Mouse (Mus musculus): Measurements from ENCODE around the gene Trim27. TPM values are rescaled to one million over a fixed set of nuclear protein-coding genes. Genes with fewer than 3 reads are reported as not detected.
A peak's percentile ranks its signal among the peaks of the same experiment; 100 is the strongest.

Gene Trim27
- polyA plus RNA-seq, 1 experiment from 2014 or later = 36.7 TPM

DNA sequence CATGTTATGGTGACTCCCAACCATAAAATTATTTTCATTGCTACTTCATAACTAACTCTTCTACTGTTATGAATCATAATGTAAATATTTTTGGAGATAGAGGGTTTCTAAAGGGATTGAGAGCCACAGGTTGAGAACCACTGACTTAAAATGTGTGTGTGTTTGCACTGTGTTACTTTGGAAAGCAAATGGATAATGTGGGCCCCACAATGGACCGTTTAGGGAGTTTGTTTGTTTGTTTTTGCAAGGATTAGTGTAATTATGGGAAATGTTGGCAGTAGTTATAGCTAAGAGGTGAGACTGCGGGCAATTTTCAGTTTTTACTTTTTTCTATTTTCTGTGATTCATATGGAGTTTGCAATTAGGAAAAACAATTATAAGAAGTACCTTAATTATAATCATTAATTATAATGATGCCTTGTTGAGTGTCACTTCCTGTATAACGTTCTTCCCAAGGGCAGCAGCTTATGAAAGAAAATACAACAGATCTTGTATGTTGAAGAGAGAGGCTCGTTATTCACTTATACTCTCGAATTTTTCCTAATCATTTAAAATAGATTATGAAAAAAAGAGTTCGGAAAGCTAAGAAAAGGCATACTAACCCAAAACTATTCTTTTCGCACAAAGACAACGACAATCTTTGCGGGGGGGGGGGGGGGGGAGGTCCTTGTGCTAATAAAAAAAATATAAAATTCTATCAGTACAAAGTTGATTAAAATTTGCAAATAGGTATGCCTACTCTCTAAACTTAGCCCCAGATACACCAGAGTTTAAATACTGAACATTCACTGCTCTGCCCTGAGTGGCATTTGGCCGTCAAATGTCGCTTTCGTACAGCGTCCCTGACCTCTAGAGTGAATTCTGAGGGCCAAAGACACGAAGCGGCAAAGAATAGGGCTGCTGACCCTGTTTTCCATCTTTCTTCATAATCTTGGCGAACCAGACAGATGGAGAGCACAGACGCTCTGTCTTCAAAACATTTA, 20.1 kb downstream of the Trim27 start:
- Histone ChIP-seq H3K4me2 (ENCODE audit: low read depth, low read length) (peak overlapping the region; percentile 70), H3K9me3 (ENCODE audit: low read length) (no peaks in the 10 kb centered on the region; the same call in 1 of the 2 replicates), H3K27ac (ENCODE audit: low read depth) (peak overlapping the region; percentile 59), H3K27me3 (ENCODE audit: insufficient read depth, low read length) (no peaks in the 10 kb centered on the region), H3K9ac (replicated peaks) (peak overlapping the region; percentile 45; the same call in 1 of the 2 replicates), H3K4me1 (ENCODE audit: insufficient read depth) (no peaks in the 10 kb centered on the region), H3K4me3 (ENCODE audit: low read depth, low read length) (peak overlapping the region; percentile 64), H3K36me3 (replicated peaks; ENCODE audit: insufficient read depth, low read length) (peaks cover 4% of the 10 kb centered on the region; the same call in 1 of the 2 replicates)
- no peak for TF ChIP-seq CTCF (IDR thresholded peaks at IDR 0.05; ENCODE audit: low read depth)
- no peak for TF ChIP-seq EP300 (IDR thresholded peaks at IDR 0.05; ENCODE audit: low read depth)
- DNase-seq (no peak), ATAC-seq (peak; percentile 58)
- 5% methylated on average over 17 of the region's 17 CpGs for WGBS (ENCODE audit: insufficient replicate concordance)

DNA sequence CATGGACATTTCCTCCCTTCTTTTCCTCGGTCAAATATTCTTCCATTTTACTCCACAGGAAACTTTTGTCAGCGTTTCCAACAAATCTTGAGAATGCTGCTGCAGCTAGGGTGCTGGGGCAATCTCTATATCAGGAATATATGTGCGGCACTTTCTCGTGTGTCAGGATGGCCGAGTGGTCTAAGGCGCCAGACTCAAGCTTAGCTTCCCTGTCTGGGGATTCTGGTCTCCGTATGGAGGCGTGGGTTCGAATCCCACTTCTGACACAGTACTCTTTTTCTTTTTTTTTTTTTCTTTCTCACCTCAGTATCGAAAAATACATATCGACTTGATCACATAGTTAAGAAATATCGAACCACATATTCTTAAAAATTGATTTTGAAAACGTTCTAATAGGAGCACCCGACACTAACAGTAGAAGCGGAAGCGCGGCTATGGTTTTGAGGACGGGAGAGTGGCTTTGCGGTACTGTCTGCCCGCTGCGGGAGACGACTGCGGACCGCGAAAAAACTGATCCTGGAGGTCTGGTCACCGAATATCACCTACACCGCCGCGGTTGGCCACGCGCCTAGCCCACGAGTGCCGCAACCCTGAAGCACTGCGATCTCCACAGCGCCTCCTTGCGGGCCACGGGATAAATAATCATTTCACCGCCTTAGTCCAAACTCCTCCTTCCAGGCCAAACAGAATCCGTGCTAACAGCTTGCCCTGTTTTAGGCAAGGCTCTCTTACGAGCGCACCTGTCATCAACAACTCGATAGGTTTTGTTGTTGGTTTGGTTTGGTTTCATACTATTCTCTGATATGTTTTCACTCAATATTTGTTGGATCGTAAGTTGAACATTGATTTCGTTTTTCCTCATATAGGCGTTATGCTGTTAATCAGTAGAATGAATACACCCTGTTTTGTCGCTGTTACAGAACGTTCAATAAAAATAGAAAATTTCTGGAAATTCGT, 21.1 kb downstream of the Trim27 start:
- ATAC-seq (peak; percentile 95), DNase-seq (peak; percentile 93)
- Histone ChIP-seq H3K4me2 (ENCODE audit: low read depth, low read length) (peak overlapping the region; percentile 70), H3K4me3 (ENCODE audit: low read depth, low read length) (peak overlapping the region; percentile 64), H3K36me3 (replicated peaks; ENCODE audit: insufficient read depth, low read length) (no peaks in the 10 kb centered on the region), H3K9ac (replicated peaks) (peak overlapping the region; percentile 60), H3K27me3 (ENCODE audit: insufficient read depth, low read length) (no peaks in the 10 kb centered on the region), H3K27ac (ENCODE audit: low read depth) (peak overlapping the region; percentile 62), H3K4me1 (ENCODE audit: insufficient read depth) (no peaks in the 10 kb centered on the region), H3K9me3 (ENCODE audit: low read length) (no peaks in the 10 kb centered on the region; the same call in 1 of the 2 replicates)
- 4% methylated on average over 48 of the region's 48 CpGs for WGBS (ENCODE audit: insufficient replicate concordance)
- TF ChIP-seq CTCF (IDR thresholded peaks at IDR 0.05; ENCODE audit: low read depth) = peak; percentile 97
- no peak for TF ChIP-seq EP300 (IDR thresholded peaks at IDR 0.05; ENCODE audit: low read depth)

DNA sequence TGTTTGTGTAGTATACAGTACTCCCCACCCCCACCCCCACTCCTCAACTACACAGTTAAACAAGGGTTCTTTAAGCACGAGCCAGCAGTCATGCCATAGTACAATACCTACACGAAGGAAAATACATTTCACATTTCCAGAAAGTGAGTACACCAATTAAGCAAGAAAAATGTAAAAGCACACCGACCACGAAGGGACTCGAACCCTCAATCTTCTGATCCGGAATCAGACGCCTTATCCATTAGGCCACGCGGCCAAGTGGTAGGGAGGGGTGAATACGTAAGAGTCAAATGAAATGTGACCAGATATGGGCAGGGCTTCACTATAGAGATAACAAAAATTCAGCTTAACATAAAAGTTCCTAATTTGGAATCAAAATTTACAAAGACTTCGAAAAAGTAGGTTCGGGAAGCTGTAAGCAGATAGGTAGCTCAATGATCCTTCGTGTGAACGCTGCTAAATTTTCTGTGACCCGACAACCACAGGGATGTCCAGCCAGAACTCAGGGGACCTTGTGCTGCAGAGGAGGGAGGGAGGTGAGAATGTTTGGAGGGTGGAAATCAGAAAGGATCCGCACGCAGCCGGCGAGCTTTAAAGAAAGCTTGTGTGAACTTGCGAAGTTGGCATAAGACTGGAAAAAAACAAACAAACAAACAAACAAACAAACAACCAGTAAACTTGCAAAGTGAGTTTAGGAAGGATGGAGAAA, 36.2 kb downstream of the Trim27 start:
- 3% methylated on average over 20 of the region's 20 CpGs for WGBS (ENCODE audit: insufficient replicate concordance)
- H3K4me3 ChIP-seq (ENCODE audit: low read depth, low read length) = peak overlapping the region; percentile 24
- peaks cover 8% of the 10 kb centered on the region for H3K9me3 ChIP-seq (ENCODE audit: low read length)
- H3K27ac ChIP-seq (ENCODE audit: low read depth) = no peak overlapping the region
- peak; percentile 74 for DNase-seq
- no peaks in the 10 kb centered on the region for H3K36me3 ChIP-seq (replicated peaks; ENCODE audit: insufficient read depth, low read length)
- H3K9ac ChIP-seq (replicated peaks) = 0 out of 2 replicates have a peak overlapping the region, but pooled peaks have one; percentile 21
- H3K4me2 ChIP-seq (ENCODE audit: low read depth, low read length) = peak overlapping the region; percentile 70
- TF ChIP-seq EP300 (IDR thresholded peaks at IDR 0.05; ENCODE audit: low read depth) (no peak), CTCF (IDR thresholded peaks at IDR 0.05; ENCODE audit: low read depth) (no peak)
- peaks cover 6% of the 10 kb centered on the region; the same call in 1 of the 2 replicates for H3K4me1 ChIP-seq (ENCODE audit: insufficient read depth)
- peak; percentile 82 for ATAC-seq
- no peaks in the 10 kb centered on the region for H3K27me3 ChIP-seq (ENCODE audit: insufficient read depth, low read length)

DNA sequence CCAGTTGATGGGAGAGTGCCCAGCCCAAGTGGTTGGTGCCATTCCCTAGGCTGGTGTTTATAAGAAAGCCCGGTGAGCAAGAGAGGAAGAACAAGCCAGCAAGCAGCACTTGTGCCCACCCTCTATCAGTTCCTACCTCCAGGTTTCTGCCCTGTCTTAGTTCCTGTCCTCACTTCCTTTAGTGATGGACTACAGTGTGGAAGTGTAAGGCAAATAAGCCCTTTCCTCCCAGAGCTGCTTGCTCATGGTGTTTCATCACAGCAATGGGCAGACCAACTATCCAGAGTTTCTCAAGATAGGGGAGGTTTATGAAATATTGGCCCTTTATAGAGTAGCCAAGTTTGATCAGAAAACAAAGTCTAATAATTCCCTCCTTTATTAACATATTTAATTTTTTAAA, 37.5 kb downstream of the Trim27 start:
- no peak overlapping the region for H3K4me3 ChIP-seq (ENCODE audit: low read depth, low read length)
- TF ChIP-seq CTCF (IDR thresholded peaks at IDR 0.05; ENCODE audit: low read depth) (no peak), EP300 (IDR thresholded peaks at IDR 0.05; ENCODE audit: low read depth) (no peak)
- no peak overlapping the region for H3K4me2 ChIP-seq (ENCODE audit: low read depth, low read length)
- 0 out of 2 replicates have a peak, but pooled peaks cover under 1% of the 10 kb centered on the region for H3K9me3 ChIP-seq (ENCODE audit: low read length)
- H3K27ac ChIP-seq (ENCODE audit: low read depth) = no peak overlapping the region
- DNase-seq (no peak), ATAC-seq (no peak)
- no peak overlapping the region for H3K9ac ChIP-seq (replicated peaks)
- WGBS (ENCODE audit: insufficient replicate concordance) = 41% methylated on average over 1 of the region's 1 CpGs
- no peaks in the 10 kb centered on the region for H3K36me3 ChIP-seq (replicated peaks; ENCODE audit: insufficient read depth, low read length)
- H3K4me1 ChIP-seq (ENCODE audit: insufficient read depth) = peaks cover 6% of the 10 kb centered on the region; the same call in 1 of the 2 replicates
- H3K27me3 ChIP-seq (ENCODE audit: insufficient read depth, low read length) = no peaks in the 10 kb centered on the region

DNA sequence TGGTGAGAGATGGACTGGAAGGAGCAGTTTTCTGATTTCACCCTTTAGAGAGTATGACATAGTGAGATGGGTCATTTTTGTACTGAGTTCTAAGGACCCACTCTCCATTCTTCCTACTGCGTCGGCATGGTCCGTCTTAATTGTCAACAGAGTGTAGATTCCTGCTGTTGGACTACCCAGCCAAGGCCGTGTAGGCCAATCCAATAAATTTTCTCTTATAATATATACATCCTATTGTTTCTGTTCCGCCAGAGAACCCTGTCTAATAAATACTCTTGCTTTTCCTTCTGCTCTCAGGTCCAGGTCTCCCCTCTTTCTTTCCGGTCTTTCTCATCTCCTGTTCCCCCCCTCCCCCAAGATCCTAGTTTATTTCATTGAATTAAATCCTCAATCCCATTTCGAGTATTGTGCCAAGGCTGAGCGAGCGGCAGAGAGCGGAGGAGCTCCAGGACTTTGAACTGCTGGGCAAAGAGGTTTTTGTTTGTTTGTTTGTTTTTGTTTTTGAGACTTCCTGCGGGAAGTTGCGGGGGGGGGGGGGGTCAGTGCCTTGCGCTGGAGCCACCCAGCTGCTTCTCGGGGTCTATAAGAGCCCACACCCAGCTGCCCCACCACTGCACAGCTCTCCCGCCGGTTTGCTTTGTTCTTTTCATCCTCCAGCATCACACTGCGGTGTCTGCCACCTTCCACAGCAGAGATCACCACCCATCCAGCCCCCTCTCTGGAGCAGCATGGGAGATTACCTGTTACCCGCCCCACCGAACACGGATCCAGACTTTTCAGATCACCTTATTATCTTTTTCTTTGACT, 42.6 kb downstream of the Trim27 start:
- 6% methylated on average over 20 of the region's 20 CpGs for WGBS (ENCODE audit: insufficient replicate concordance)
- DNase-seq (no peak), ATAC-seq (peak; percentile 66)
- H3K4me3 ChIP-seq (ENCODE audit: low read depth, low read length) = peak overlapping the region; percentile 50
- 0 out of 2 replicates have a peak, but pooled peaks cover 15% of the 10 kb centered on the region for H3K4me1 ChIP-seq (ENCODE audit: insufficient read depth)
- TF ChIP-seq EP300 (IDR thresholded peaks at IDR 0.05; ENCODE audit: low read depth) (no peak), CTCF (IDR thresholded peaks at IDR 0.05; ENCODE audit: low read depth) (no peak)
- no peaks in the 10 kb centered on the region for H3K36me3 ChIP-seq (replicated peaks; ENCODE audit: insufficient read depth, low read length)
- H3K27ac ChIP-seq (ENCODE audit: low read depth) = no peak overlapping the region
- no peaks in the 10 kb centered on the region for H3K9me3 ChIP-seq (ENCODE audit: low read length)
- 0 out of 2 replicates have a peak overlapping the region, but pooled peaks have one; percentile 35 for H3K9ac ChIP-seq (replicated peaks)
- no peaks in the 10 kb centered on the region for H3K27me3 ChIP-seq (ENCODE audit: insufficient read depth, low read length)
- H3K4me2 ChIP-seq (ENCODE audit: low read depth, low read length) = peak overlapping the region; percentile 86
